Mouse (Mus musculus) sigmoid colon, adult 10 weeks (tissue): Measurements from ENCODE around the gene Sell. TPM values are rescaled to one million over a fixed set of nuclear protein-coding genes. Genes with fewer than 3 reads are reported as not detected.

Source experiments
- polyA plus RNA-seq: library from polyadenylated mRNA; stranded (reverse); fragments of 350-450 nt; fragmentation: Illumina TruSeq; extraction: RNeasy Lipid Tissue Mini Kit (QIAGEN cat#74804); gene quantifications from one replicate; pipeline ENCODE4 v1.2.3, GENCODE M21; 2014; ENCODE audit warnings: low read depth, low replicate concordance

Gene Sell
- polyA plus RNA-seq = 21.8 TPM

DNA sequence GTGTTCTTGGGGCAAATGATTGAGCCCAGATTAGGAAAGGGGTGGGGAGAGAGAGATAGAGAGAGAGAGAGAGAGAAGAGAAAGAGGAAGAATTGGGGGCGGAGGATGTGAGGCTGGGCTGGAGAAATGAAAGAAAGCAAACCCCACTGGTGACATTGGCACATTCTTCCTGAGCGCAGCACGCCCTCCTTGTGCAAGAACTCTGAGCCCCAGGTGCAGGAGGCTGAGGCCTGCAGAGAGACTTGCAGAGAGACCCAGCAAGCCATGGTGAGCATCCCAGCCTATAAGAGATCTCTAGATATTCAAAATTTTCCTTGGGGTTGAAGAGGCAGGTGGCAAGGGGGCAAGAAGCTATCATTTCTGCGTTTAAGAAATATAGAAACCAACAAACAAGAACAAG lies at the start of gene Sell:
Sell (plus strand) TSS at position 58 of the 400 bp plus-strand sequence.

GRCm38 (mm10) chr1:164047934-164048333 lies 13.8 kb upstream of the Sell start, which contains the start of gene Sele:
Gene Sele (plus strand): TSS chr1:164048234.

GRCm38 (mm10) chr1:164114947-164115493 lies 53.2 kb downstream of the Sell start, which contains the start of gene Selp:
Gene Selp (plus strand): TSS chr1:164115264.

Other genes with a start within 250 kb of the Sell start
- gene Scyl3, start 132.9 kb upstream of the Sell start, polyA plus RNA-seq = 60.6 TPM
- 3.2 TPM for gene BC055324, start 67.2 kb upstream of the Sell start, polyA plus RNA-seq
- gene Mettl18, start 67.1 kb upstream of the Sell start, polyA plus RNA-seq = 9.5 TPM
- not detected for gene Sele, start 13.7 kb upstream of the Sell start, polyA plus RNA-seq
- gene Selp, start 53.3 kb downstream of the Sell start, polyA plus RNA-seq = 3.8 TPM
- 3.7 TPM for gene F5, start 89.9 kb downstream of the Sell start, polyA plus RNA-seq
- 18.2 TPM for gene Slc19a2, start 187.1 kb downstream of the Sell start, polyA plus RNA-seq
- 30.1 TPM for gene Ccdc181, start 213.6 kb downstream of the Sell start, polyA plus RNA-seq
- 14.4 TPM for gene Nme7, start 242.1 kb downstream of the Sell start, polyA plus RNA-seq
- gene Blzf1, start 245.5 kb downstream of the Sell start, polyA plus RNA-seq = 37.6 TPM